Mouse (Mus musculus) thymus, postnatal 0 days (tissue): ENCODE data around the gene Khdc3. TPM values are rescaled to one million over a fixed set of nuclear protein-coding genes. Genes with fewer than 3 reads are reported as not detected.
A peak's percentile ranks its signal among the peaks of the same experiment; 100 is the strongest.
"Not testable (repeated sequence)": the region's sequence is repeated elsewhere in the genome, so short reads cannot be mapped to it uniquely, and the experiment has no call there.

Source experiments
- DNase-seq: peaks from one replicate; pipeline ENCODE4 v3.0.0-alpha.2; 2015; ENCODE audit warnings: low spot score
- polyA plus RNA-seq: library from polyadenylated mRNA; unstranded; fragments of >200 nt; fragmentation: Nextera tagmentation; extraction: Ambion mirVana; gene quantifications from 2 replicates; pipeline ENCODE4 v1.2.1, GENCODE M21; 2015

The Khdc3 gene
- polyA plus RNA-seq = 0.60 and 0.64 TPM in 2 replicates

- no peak for DNase-seq
Observed at GRCm38 (mm10) chr9:73101536-73101935, at the start of gene Khdc3. Gene Khdc3 (plus strand): TSS chr9:73101836.

DNA sequence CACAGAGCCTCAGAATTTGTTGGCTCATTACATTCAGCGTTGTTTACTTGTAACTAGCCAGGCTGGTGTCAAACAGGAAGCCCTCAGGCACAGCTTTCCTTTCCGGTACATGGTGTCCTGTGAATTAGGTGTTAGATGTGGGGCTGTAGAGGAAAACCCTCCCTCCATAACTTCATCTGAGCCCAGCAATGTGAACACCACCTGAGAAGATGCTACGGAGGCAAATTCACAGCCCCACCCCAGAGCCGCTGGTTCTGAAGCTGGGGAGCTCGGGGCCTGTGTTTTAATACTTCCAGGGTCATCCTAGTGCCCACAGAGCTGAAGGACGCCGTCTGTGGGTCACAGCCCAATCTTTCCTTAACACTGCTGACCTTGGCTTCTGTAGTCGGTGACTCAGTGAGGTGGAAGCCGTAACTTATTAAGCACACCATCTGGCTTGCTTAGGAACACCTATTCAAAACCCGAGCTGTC, 46.2 kb upstream of the Khdc3 start:
- no peak for DNase-seq

GRCm38 (mm10) chr9:73059224-73059623, 42.4 kb upstream of the Khdc3 start:
- no peak for DNase-seq

DNA sequence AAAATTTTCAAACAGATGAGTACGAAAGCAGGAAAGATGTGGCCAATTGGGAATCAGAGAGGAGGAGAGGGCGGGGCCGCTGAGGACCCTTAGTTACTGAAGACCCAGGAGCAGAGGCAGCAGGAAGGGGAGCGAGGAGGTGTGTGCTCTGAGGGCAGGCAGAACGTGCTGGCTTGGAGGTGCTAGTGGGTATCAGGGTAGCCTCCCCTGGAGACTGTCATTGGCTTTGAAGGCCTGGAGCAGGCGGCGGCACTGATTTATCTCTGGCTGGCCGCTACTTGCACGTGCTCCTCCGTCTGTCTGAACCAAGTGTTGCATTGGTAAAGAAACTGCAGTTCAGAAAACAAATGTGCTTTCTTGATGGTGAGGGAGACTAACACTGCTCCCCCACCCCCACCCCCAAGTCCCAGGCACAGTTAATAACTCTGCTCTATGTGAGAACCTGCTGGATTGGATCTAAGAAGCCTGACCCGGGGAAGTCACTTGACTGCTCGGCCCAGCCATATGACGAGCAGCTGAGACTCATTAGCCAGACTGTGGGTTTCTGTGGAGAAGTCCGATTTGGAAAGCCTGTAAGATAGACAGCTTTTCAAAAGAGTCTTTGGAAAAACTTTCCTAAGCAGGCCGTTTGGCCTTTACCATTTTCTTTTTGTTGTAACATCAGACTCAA, 37.9 kb upstream of the Khdc3 start:
- DNase-seq = no peak

DNA sequence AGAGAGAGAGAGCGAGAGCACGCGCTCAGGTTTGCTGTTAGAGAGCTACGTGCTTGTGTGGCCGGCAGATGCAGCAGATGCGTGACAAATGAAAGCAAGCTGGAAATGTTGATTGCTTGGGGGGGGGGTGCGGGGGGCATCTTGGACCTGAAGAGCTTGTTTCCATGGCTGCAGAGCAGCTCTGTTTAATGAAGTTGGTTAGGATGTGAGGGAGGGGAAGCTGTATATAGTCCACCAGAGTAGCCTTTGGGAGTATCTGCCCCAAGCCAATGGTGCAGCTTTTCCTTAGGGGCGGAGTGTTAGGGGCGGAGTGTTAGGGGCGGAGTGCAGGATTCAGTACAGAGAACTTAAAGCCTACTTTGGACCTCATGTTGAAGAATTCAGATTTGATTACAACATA, 34.5 kb upstream of the Khdc3 start:
- no peak for DNase-seq

- DNase-seq = no peak
Observed at GRCm38 (mm10) chr9:73068230-73068679, 33.4 kb upstream of the Khdc3 start.

GRCm38 (mm10) chr9:73068688-73069087, 32.9 kb upstream of the Khdc3 start:
- DNase-seq = no peak

- DNase-seq = no peak
Observed at GRCm38 (mm10) chr9:73070971-73071659, 30.5 kb upstream of the Khdc3 start.

DNA sequence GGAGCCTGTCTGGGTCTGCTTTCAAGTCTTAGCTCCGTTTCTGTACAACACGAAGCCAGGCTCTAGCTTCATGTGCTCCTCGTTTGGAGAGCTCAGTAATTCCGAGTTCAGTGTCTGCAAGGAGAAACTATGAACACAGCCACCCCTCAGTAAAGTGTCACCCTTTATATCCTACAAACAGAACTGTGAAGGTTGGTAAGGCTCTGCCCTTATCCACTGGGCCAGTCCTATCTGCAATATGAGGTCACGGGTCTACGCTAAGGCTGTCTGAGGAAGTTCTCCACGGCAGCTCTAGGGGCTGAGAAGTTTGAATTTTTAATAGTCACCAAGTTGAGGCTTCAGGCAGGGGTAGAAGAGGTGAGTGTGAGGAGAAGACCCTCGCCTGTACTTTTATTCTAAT, 29.2 kb upstream of the Khdc3 start:
- peak; percentile 32 for DNase-seq

DNA sequence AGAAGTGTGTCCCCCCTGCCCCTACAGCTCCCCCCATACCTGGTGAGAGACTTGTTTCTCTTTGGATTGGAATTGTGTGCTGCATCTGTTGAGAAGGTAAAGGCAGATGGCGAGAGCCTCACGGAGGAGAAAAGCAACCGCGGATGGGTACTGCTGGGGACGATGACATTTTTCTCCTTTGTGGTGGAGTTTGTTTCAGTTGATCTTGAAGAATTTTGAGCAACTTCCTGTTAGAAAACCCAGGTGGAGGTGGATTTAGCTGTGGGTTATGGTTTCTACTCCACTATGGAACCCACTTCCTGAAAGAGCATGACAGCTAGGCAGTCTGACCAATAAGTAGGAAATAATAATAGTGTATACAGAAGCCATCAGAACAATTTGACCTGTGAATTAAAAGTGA, 28.5 kb upstream of the Khdc3 start:
- peak; percentile 78 for DNase-seq

GRCm38 (mm10) chr9:73079349-73079748, 22.3 kb upstream of the Khdc3 start:
- not testable (repeated sequence) for DNase-seq

- peak; percentile 58 for DNase-seq
Observed at GRCm38 (mm10) chr9:73079801-73080325, 21.8 kb upstream of the Khdc3 start.

GRCm38 (mm10) chr9:73082291-73083000, 19.2 kb upstream of the Khdc3 start:
- DNase-seq = no peak

DNA sequence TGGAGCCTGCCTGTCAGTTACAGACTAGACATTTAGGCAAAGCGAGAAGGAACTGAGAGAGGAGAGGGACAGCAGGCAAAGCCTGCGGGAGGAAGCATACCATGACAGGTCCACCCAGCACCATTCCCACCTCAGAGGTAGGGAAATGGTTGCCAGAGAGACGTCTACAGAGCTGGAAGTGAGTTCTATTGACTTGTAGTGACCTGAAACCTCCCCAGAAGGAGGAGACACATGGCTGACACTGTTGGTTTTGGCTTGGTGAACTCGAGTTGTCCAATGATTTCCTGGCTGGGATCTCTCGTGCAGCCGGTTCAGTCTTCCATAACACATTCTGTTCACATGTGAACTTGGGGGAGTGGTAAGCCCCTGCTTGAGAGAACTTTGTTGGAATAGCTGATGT, 17.7 kb upstream of the Khdc3 start:
- DNase-seq = no peak

GRCm38 (mm10) chr9:73085845-73086244, 15.8 kb upstream of the Khdc3 start:
- DNase-seq = no peak

- peak; percentile 64 for DNase-seq
Observed at GRCm38 (mm10) chr9:73087121-73087520, 14.5 kb upstream of the Khdc3 start.

GRCm38 (mm10) chr9:73087581-73087980, 14.1 kb upstream of the Khdc3 start:
- DNase-seq = peak; percentile 56

GRCm38 (mm10) chr9:73089222-73089920, 12.3 kb upstream of the Khdc3 start:
- DNase-seq = peak; percentile 85

DNA sequence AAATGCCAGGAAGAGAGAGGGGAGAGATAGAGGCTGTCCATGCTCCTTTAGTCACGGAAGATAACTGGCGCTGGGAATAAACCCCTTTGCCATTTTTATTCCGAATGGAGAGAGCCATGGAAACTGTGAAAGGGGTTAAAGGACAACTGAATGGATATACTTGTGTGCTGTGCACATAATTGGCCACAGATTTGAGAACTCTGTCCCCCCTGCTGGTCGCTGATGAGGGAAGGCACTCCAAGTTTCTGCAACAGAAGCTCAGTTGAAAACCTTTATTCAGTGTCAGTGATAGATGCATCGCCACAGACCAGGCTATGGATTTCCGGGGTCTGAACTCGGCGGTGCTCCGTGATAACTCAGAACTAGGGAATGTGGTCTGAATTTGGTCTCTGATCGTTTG, 11.5 kb upstream of the Khdc3 start:
- DNase-seq = no peak

DNA sequence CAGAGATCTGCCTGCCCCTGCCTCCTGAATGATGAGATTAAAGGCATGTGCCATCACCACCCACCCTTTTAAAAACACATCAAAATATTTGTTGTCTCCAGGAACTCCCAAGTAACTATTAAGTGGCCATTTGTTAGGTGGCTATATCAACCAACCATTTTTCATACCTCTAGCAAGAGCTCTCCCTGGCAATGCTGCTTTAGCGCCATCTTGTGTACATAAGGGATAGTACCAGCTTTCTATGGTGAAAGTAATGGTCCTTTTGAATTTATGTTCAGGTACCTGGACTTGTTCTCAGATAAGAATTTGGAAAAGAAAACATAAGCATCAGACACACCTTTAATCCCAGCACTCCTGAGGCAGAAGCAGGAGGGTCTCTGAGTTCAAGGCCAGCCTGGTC, 9.9 kb upstream of the Khdc3 start:
- peak; percentile 74 for DNase-seq

DNA sequence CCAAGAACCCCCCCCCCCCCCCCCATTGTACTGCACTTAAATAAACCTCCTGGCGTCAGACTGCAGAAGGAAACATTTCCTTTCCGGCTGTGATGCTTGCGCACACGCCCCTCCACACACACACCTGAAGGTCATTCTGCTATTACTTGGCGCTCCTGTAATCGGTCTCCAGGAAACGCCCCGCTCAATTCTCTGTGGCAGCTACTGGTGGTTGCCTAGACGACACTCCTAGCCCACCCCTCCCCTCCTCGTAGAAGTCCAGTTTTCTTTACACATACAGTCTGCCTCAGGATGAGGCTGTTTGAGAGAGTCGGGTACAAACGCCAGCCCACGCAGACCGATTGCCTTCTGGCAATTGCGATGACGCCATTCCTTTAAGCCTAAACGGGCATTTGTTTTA, 7.1 kb upstream of the Khdc3 start:
- DNase-seq = no peak
